Mouse (Mus musculus) erythroblast, embryonic 14.5 days (primary cell): ENCODE results near the gene Prepl.

Experiments
- GATA1 ChIP-seq: IDR thresholded peaks from 2 replicates; pipeline ENCODE4 v1.6.1; 2012; ENCODE audit warnings: low read length, inconsistent platforms, mixed read lengths
- TAL1 ChIP-seq: IDR thresholded peaks from 3 replicates; pipeline ENCODE4 v1.6.1; 2012; ENCODE audit warnings: low read length, inconsistent platforms, mixed read lengths

DNA sequence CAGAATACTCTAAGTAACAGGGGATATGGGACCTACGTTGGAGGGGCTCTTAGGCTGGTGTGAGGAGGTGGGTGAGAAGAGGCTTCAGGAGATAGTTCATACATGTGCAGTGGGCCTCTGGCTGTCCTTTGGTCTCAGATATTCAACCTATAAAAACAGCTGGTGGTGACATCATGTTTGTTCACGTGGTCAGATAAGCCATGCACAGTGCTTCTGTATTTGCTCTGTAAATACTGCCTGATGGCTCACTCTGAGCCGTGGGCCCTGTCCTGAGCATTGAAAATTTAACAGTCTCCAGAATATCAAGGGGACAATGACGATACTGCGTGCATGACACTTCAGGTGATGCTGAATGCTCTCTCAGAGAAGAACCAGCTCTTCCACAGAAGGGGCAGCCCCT, 52.2 kb downstream of the Prepl start:
- TF ChIP-seq GATA1 (no peak), TAL1 (no peak)
